Mouse (Mus musculus) liver, adult 2 months (tissue): ENCODE data around the gene H2al1i. TPM values are rescaled to one million over a fixed set of nuclear protein-coding genes. Genes with fewer than 3 reads are reported as not detected.

Experiments
- DNase-seq: peaks from one replicate; pipeline ENCODE4 v3.0.0-alpha.2; 2011; ENCODE audit warnings: low read depth, low spot score; ENCODE audit errors: extremely low read depth
- H3K27ac ChIP-seq: fragments of 200-500 bp; replicated peaks from 2 replicates; pipeline ENCODE4 v1.5.1; 2012; ENCODE audit warnings: low read depth, mild to moderate bottlenecking, control low read depth, inconsistent platforms, low read length; ENCODE audit not compliant: insufficient read depth
- H3K27me3 ChIP-seq: fragments of 200-500 bp; 2 replicates; pipeline ENCODE4 v1.6.1; 2012; ENCODE audit warnings: mild to moderate bottlenecking, moderate library complexity, low read length, inconsistent platforms; ENCODE audit not compliant: control insufficient read depth, insufficient read depth
- H3K36me3 ChIP-seq: fragments of 200-500 bp; 2 replicates; pipeline ENCODE4 v1.6.1; 2012; ENCODE audit warnings: low read length, inconsistent platforms; ENCODE audit not compliant: control insufficient read depth, insufficient read depth
- H3K4me1 ChIP-seq: fragments of 200-500 bp; 2 replicates; pipeline ENCODE4 v1.6.1; 2011; ENCODE audit warnings: low read length; ENCODE audit not compliant: control insufficient read depth, insufficient read depth
- H3K4me3 ChIP-seq: fragments of 200-500 bp; 2 replicates; pipeline ENCODE4 v1.5.1; 2011; ENCODE audit warnings: low read depth, mild to moderate bottlenecking, control low read depth, low read length, moderate library complexity; ENCODE audit not compliant: insufficient read depth
- H3K79me2 ChIP-seq: fragments of 200-500 bp; 2 replicates; pipeline ENCODE4 v1.6.1; 2012; ENCODE audit warnings: inconsistent platforms, mild to moderate bottlenecking, low read length, moderate library complexity; ENCODE audit not compliant: control insufficient read depth, insufficient read depth
- H3K9ac ChIP-seq: fragments of 200-500 bp; 2 replicates; pipeline ENCODE4 v1.6.1; 2012; ENCODE audit warnings: low read depth, mild to moderate bottlenecking, control low read depth, inconsistent platforms, low read length
- CTCF ChIP-seq: fragments of 200-500 bp; IDR thresholded peaks from 2 replicates; pipeline ENCODE4 v1.5.1; 2011; ENCODE audit warnings: low read depth, low read length, control low read depth
- POLR2A ChIP-seq: fragments of 200-500 bp; IDR thresholded peaks from 2 replicates; pipeline ENCODE4 v1.6.1; 2011; ENCODE audit warnings: low read length, control low read depth; ENCODE audit not compliant: insufficient read depth; ENCODE audit errors: extremely low read depth
- WGBS: fragments of 180-500 bp; shearing (Covaris S2); methylation state at CpG from one replicate; pipeline ENCODE4 v1.1.7; 2018; 5-methylcytosine and 5-hydroxymethylcytosine counted together
- polyA plus RNA-seq: library from polyadenylated mRNA; depleted of rRNA; stranded (reverse); fragments of >200 nt; gene quantifications from 2 replicates; pipeline ENCODE4 v1.2.3, GENCODE M21; 2012; rRNA removed
- total RNA-seq: library from RNA; depleted of rRNA; stranded (reverse); fragments of >200 nt; gene quantifications from 2 replicates; pipeline ENCODE4 v1.2.3, GENCODE M21; 2014; rRNA removed

Gene H2al1i
- total and polyA plus RNA-seq, 2 experiments: not detected

- Histone ChIP-seq H3K79me2 (no peaks in the 10 kb centered on the region), H3K27me3 (no peaks in the 10 kb centered on the region), H3K27ac (no peak overlapping the region), H3K9ac (no peak overlapping the region), H3K4me1 (no peaks in the 10 kb centered on the region), H3K4me3 (no peak overlapping the region), H3K36me3 (no peaks in the 10 kb centered on the region)
- WGBS: 77% methylated on average over 6 of the region's 6 CpGs
- TF ChIP-seq CTCF: no peak
- TF ChIP-seq POLR2A: no peak
- no peak for DNase-seq
Measured at GRCm38 (mm10) chrX:11360823-11361222, 36.4 kb downstream of the H2al1i start.

GRCm38 (mm10) chrX:11361261-11361660 lies 36.8 kb downstream of the H2al1i start:
- no peaks in the 10 kb centered on the region for H3K79me2 ChIP-seq
- DNase-seq: no peak
- H3K9ac ChIP-seq: no peak overlapping the region
- WGBS: 90% methylated on average over 2 of the region's 2 CpGs
- no peaks in the 10 kb centered on the region for H3K36me3 ChIP-seq
- H3K27me3 ChIP-seq: no peaks in the 10 kb centered on the region
- TF ChIP-seq CTCF (no peak), POLR2A (no peak)
- H3K4me3 ChIP-seq: no peak overlapping the region
- H3K4me1 ChIP-seq: no peaks in the 10 kb centered on the region
- no peak overlapping the region for H3K27ac ChIP-seq

- 84% methylated on average over 6 of the region's 6 CpGs for WGBS
- Histone ChIP-seq H3K27me3 (no peaks in the 10 kb centered on the region), H3K9ac (no peak overlapping the region), H3K4me1 (no peaks in the 10 kb centered on the region), H3K36me3 (no peaks in the 10 kb centered on the region), H3K79me2 (no peaks in the 10 kb centered on the region), H3K27ac (no peak overlapping the region), H3K4me3 (no peak overlapping the region)
- no peak for DNase-seq
- TF ChIP-seq CTCF (no peak), POLR2A (no peak)
Measured at GRCm38 (mm10) chrX:11363890-11364289, 39.4 kb downstream of the H2al1i start.

- Histone ChIP-seq H3K36me3 (no peaks in the 10 kb centered on the region), H3K79me2 (no peaks in the 10 kb centered on the region), H3K27ac (no peak overlapping the region), H3K4me3 (no peak overlapping the region), H3K27me3 (no peaks in the 10 kb centered on the region), H3K4me1 (no peaks in the 10 kb centered on the region), H3K9ac (no peak overlapping the region)
- DNase-seq: no peak
- WGBS: 60% methylated on average over 12 of the region's 12 CpGs
- TF ChIP-seq POLR2A (no peak), CTCF (no peak)
Measured at GRCm38 (mm10) chrX:11365151-11365550, 40.7 kb downstream of the H2al1i start.

Other genes starting within 250 kb of the H2al1i start
- not detected in 2 replicates for gene H2al1a, start 25.4 kb upstream of the H2al1i start, total RNA-seq
- gene H2al1a, start 25.4 kb upstream of the H2al1i start, polyA plus RNA-seq: not detected in 2 replicates
- gene H2al1b, start 22.2 kb upstream of the H2al1i start, total RNA-seq: not detected in 2 replicates
- not detected in 2 replicates for gene H2al1b, start 22.2 kb upstream of the H2al1i start, polyA plus RNA-seq
- not detected in 2 replicates for gene H2al1c, start 19.0 kb upstream of the H2al1i start, total RNA-seq
- not detected in 2 replicates for gene H2al1c, start 19.0 kb upstream of the H2al1i start, polyA plus RNA-seq
- not detected in 2 replicates for gene H2al1d, start 15.8 kb upstream of the H2al1i start, total RNA-seq
- gene H2al1d, start 15.8 kb upstream of the H2al1i start, polyA plus RNA-seq: not detected in 2 replicates
- not detected in 2 replicates for gene H2al1e, start 12.7 kb upstream of the H2al1i start, total RNA-seq
- not detected in 2 replicates for gene H2al1e, start 12.7 kb upstream of the H2al1i start, polyA plus RNA-seq
- not detected in 2 replicates for gene H2al1f, start 9.5 kb upstream of the H2al1i start, total RNA-seq
- gene H2al1f, start 9.5 kb upstream of the H2al1i start, polyA plus RNA-seq: not detected in 2 replicates
- not detected in 2 replicates for gene H2al1g, start 6.4 kb upstream of the H2al1i start, total RNA-seq
- not detected in 2 replicates for gene H2al1g, start 6.4 kb upstream of the H2al1i start, polyA plus RNA-seq
- not detected in 2 replicates for gene H2al1h, start 3.2 kb upstream of the H2al1i start, total RNA-seq
- not detected in 2 replicates for gene H2al1h, start 3.2 kb upstream of the H2al1i start, polyA plus RNA-seq
- not detected in 2 replicates for gene H2al1j, start 3.2 kb downstream of the H2al1i start, total RNA-seq
- not detected in 2 replicates for gene H2al1j, start 3.2 kb downstream of the H2al1i start, polyA plus RNA-seq